Mouse (Mus musculus) layer of hippocampus, adult 18-20 months (tissue): ENCODE data around the gene Dner. TPM values are rescaled to one million over a fixed set of nuclear protein-coding genes. Genes with fewer than 3 reads are reported as not detected.
"Not testable (repeated sequence)": the region's sequence is repeated elsewhere in the genome, so short reads cannot be mapped to it uniquely, and the experiment has no call there.

Experiments
- DNase-seq, 2 experiments: peaks; one replicate each; pipeline ENCODE4 v3.0.0; 2022; ENCODE audit warnings: low spot score in 2 of 2
- microRNA-seq, 2 experiments: library from miRNA; unstranded; fragments of <30 nt; microRNA quantifications; one replicate each; pipeline ENCODE4 v1.2.0; 2021
- total RNA-seq, 2 experiments: library from RNA; stranded (reverse); gene quantifications; 2 replicates each; pipeline ENCODE4 v1.2.3; 2021

Dner gene
- total RNA-seq, 2 experiments from 2014 or later = 108 to 117 TPM

- DNase-seq = no peak
Measured at GRCm38 (mm10) chr1:84350262-84350661, 345.8 kb downstream of the Dner start.

GRCm38 (mm10) chr1:84347796-84348476 lies 348.1 kb downstream of the Dner start:
- no peak for DNase-seq

- not testable (repeated sequence) for DNase-seq
Measured at GRCm38 (mm10) chr1:84332797-84333196, 363.2 kb downstream of the Dner start.

GRCm38 (mm10) chr1:84331861-84332260 lies 364.2 kb downstream of the Dner start:
- not testable (repeated sequence) for DNase-seq

GRCm38 (mm10) chr1:84325309-84325708 lies 370.7 kb downstream of the Dner start:
- DNase-seq = no peak

- DNase-seq = peak in 1 of 2 experiments; percentile 49
Measured at GRCm38 (mm10) chr1:84321327-84321726, 374.7 kb downstream of the Dner start.

Small RNA genes within 50 kb of the gene (microRNA-seq; reads per million reads assigned to microRNA genes)
- gene Mir5126 = 0.49 to 0.98 reads per million in 2 experiments

Other genes with a start within 250 kb of the Dner start
- gene Fbxo36, start 143.6 kb upstream of the Dner start, total RNA-seq = 1 to 10 TPM; 2.3 to 3.3 TPM
- 100 to 1,000 TPM; 182 to 199 TPM for gene Trip12, start 144.3 kb upstream of the Dner start, total RNA-seq
- 10 to 100 TPM; 11.7 to 12.4 TPM for gene Slc16a14, start 238.9 kb upstream of the Dner start, total RNA-seq